Mouse (Mus musculus): ENCODE results near the gene Slc22a23. TPM values are rescaled to one million over a fixed set of nuclear protein-coding genes. Genes with fewer than 3 reads are reported as not detected.

Gene Slc22a23
- polyA plus RNA-seq, 1 experiment from 2014 or later: 6.8 TPM

- no peaks in the 10 kb centered on the region for H3K36me3 ChIP-seq (replicated peaks)
- WGBS: 91% methylated on average over 10 of the region's 10 CpGs
These were observed 10.0 kb upstream of the Slc22a23 start for GRCm38 (mm10) chr13:34354830-34355624.

GRCm38 (mm10) chr13:34353241-34353640 is 8.3 kb upstream of the Slc22a23 start:
- Histone ChIP-seq H3K4me1 (no peaks in the 10 kb centered on the region), H3K27me3 (ENCODE audit: poor library complexity, severe bottlenecking) (no peaks in the 10 kb centered on the region), H3K27ac (no peak overlapping the region), H3K9me3 (no peaks in the 10 kb centered on the region), H3K36me3 (replicated peaks) (no peaks in the 10 kb centered on the region), H3K4me3 (no peak overlapping the region)
- DNase-seq (ENCODE audit: extremely low spot score, low spot score): no peak
- 85% methylated on average over 7 of the region's 7 CpGs for WGBS

More at GRCm38 (mm10) chr13:34354830-34355624, 10.0 kb upstream of the Slc22a23 start:
- Histone ChIP-seq H3K27me3 (ENCODE audit: poor library complexity, severe bottlenecking) (no peaks in the 10 kb centered on the region), H3K9me3 (no peaks in the 10 kb centered on the region), H3K27ac (no peak overlapping the region), H3K4me3 (no peak overlapping the region), H3K4me1 (no peaks in the 10 kb centered on the region)
- DNase-seq (ENCODE audit: extremely low spot score, low spot score): no peak

GRCm38 (mm10) chr13:34351437-34351836 is 6.5 kb upstream of the Slc22a23 start:
- H3K4me1 ChIP-seq: peaks cover 14% of the 10 kb centered on the region
- H3K27ac ChIP-seq: no peak overlapping the region
- H3K9me3 ChIP-seq: no peaks in the 10 kb centered on the region
- no peak for DNase-seq (ENCODE audit: extremely low spot score, low spot score)
- H3K27me3 ChIP-seq (ENCODE audit: poor library complexity, severe bottlenecking): peaks cover 11% of the 10 kb centered on the region
- no peaks in the 10 kb centered on the region for H3K36me3 ChIP-seq (replicated peaks)
- no peak overlapping the region for H3K4me3 ChIP-seq

- H3K4me1 ChIP-seq: peaks cover 39% of the 10 kb centered on the region
- no peak for DNase-seq (ENCODE audit: extremely low spot score, low spot score)
- H3K27ac ChIP-seq: no peak overlapping the region
- no peaks in the 10 kb centered on the region for H3K9me3 ChIP-seq
- peaks cover 28% of the 10 kb centered on the region for H3K27me3 ChIP-seq (ENCODE audit: poor library complexity, severe bottlenecking)
- 61% methylated on average over 7 of the region's 7 CpGs for WGBS
- H3K36me3 ChIP-seq (replicated peaks): no peaks in the 10 kb centered on the region
- no peak overlapping the region for H3K4me3 ChIP-seq
These were observed 3.2 kb upstream of the Slc22a23 start for GRCm38 (mm10) chr13:34347960-34348889.

- no peak overlapping the region for H3K27ac ChIP-seq
- no peaks in the 10 kb centered on the region for H3K9me3 ChIP-seq
- WGBS: 57% methylated on average over 4 of the region's 4 CpGs
- DNase-seq (ENCODE audit: extremely low spot score, low spot score): no peak
- H3K4me1 ChIP-seq: peaks cover 54% of the 10 kb centered on the region
- H3K27me3 ChIP-seq (ENCODE audit: poor library complexity, severe bottlenecking): peaks cover 30% of the 10 kb centered on the region
- no peaks in the 10 kb centered on the region for H3K36me3 ChIP-seq (replicated peaks)
- no peak overlapping the region for H3K4me3 ChIP-seq
These were observed 1.8 kb upstream of the Slc22a23 start for GRCm38 (mm10) chr13:34346748-34347147.

GRCm38 (mm10) chr13:34346238-34346637 is 1.3 kb upstream of the Slc22a23 start:
- Histone ChIP-seq H3K4me1 (peaks cover 59% of the 10 kb centered on the region), H3K27ac (no peak overlapping the region), H3K27me3 (ENCODE audit: poor library complexity, severe bottlenecking) (peaks cover 30% of the 10 kb centered on the region), H3K9me3 (no peaks in the 10 kb centered on the region), H3K4me3 (no peak overlapping the region), H3K36me3 (replicated peaks) (no peaks in the 10 kb centered on the region)
- no peak for DNase-seq (ENCODE audit: extremely low spot score, low spot score)
- 60% methylated on average over 7 of the region's 7 CpGs for WGBS

- no peak for DNase-seq (ENCODE audit: extremely low spot score, low spot score)
- peak overlapping the region; percentile 93 for H3K27ac ChIP-seq
- H3K9me3 ChIP-seq: no peaks in the 10 kb centered on the region
- peaks cover 65% of the 10 kb centered on the region for H3K4me1 ChIP-seq
- H3K27me3 ChIP-seq (ENCODE audit: poor library complexity, severe bottlenecking): peaks cover 30% of the 10 kb centered on the region
- WGBS: under 1% methylated on average over 89 of the region's 101 CpGs
- H3K4me3 ChIP-seq: peak overlapping the region; percentile 88
- H3K36me3 ChIP-seq (replicated peaks): peaks cover 8% of the 10 kb centered on the region
These were observed 430 bp downstream of the Slc22a23 start for GRCm38 (mm10) chr13:34344376-34345127.

GRCm38 (mm10) chr13:34343719-34344375 is 1.1 kb downstream of the Slc22a23 start:
- peaks cover 30% of the 10 kb centered on the region for H3K27me3 ChIP-seq (ENCODE audit: poor library complexity, severe bottlenecking)
- no peaks in the 10 kb centered on the region for H3K9me3 ChIP-seq
- peaks cover 14% of the 10 kb centered on the region for H3K36me3 ChIP-seq (replicated peaks)
- WGBS: under 1% methylated on average over 31 of the region's 31 CpGs
- peak overlapping the region; percentile 93 for H3K27ac ChIP-seq
- peak; percentile 48 for DNase-seq (ENCODE audit: extremely low spot score, low spot score)
- H3K4me1 ChIP-seq: peaks cover 65% of the 10 kb centered on the region
- H3K4me3 ChIP-seq: peak overlapping the region; percentile 88

- Histone ChIP-seq H3K4me3 (peak overlapping the region; percentile 88), H3K36me3 (replicated peaks) (peaks cover 16% of the 10 kb centered on the region), H3K27me3 (ENCODE audit: poor library complexity, severe bottlenecking) (peaks cover 29% of the 10 kb centered on the region), H3K9me3 (no peaks in the 10 kb centered on the region), H3K4me1 (peaks cover 60% of the 10 kb centered on the region), H3K27ac (peak overlapping the region; percentile 93)
- WGBS: 62% methylated on average over 6 of the region's 6 CpGs
- DNase-seq (ENCODE audit: extremely low spot score, low spot score): no peak
These were observed 2.6 kb downstream of the Slc22a23 start for GRCm38 (mm10) chr13:34342286-34342890.

GRCm38 (mm10) chr13:34336895-34337294 is 8.1 kb downstream of the Slc22a23 start:
- no peaks in the 10 kb centered on the region for H3K27me3 ChIP-seq (ENCODE audit: poor library complexity, severe bottlenecking)
- peaks cover 42% of the 10 kb centered on the region for H3K36me3 ChIP-seq (replicated peaks)
- no peak for DNase-seq (ENCODE audit: extremely low spot score, low spot score)
- no peak overlapping the region for H3K27ac ChIP-seq
- H3K9me3 ChIP-seq: no peaks in the 10 kb centered on the region
- WGBS: 98% methylated on average over 1 of the region's 1 CpGs
- H3K4me1 ChIP-seq: peaks cover 21% of the 10 kb centered on the region
- no peak overlapping the region for H3K4me3 ChIP-seq

GRCm38 (mm10) chr13:34334847-34335246 is 10.1 kb downstream of the Slc22a23 start:
- H3K9me3 ChIP-seq: no peaks in the 10 kb centered on the region
- no peak overlapping the region for H3K4me3 ChIP-seq
- no peaks in the 10 kb centered on the region for H3K27me3 ChIP-seq (ENCODE audit: poor library complexity, severe bottlenecking)
- 88% methylated on average over 2 of the region's 2 CpGs for WGBS
- peaks cover 44% of the 10 kb centered on the region for H3K36me3 ChIP-seq (replicated peaks)
- no peak overlapping the region for H3K27ac ChIP-seq
- peaks cover 18% of the 10 kb centered on the region for H3K4me1 ChIP-seq
- DNase-seq (ENCODE audit: extremely low spot score, low spot score): no peak

Data from forebrain, embryonic 10.5 days (tissue).